Mouse (Mus musculus) stomach, embryonic 16.5 days (tissue): ENCODE data around the gene Spock2. TPM values are rescaled to one million over a fixed set of nuclear protein-coding genes. Genes with fewer than 3 reads are reported as not detected.

Experiments
- ATAC-seq: fragments of 200-750 bp; cut with Nextera tagmentation; 2 replicates; pipeline ENCODE4 v1.8.0; 2017; ENCODE audit warnings: moderate number of reproducible peaks, moderate TSS enrichment; ENCODE audit not compliant: insufficient read depth, low FRiP score
- H3K27ac ChIP-seq: fragments of 300-500 bp; sonication (generic); 2 replicates; pipeline ENCODE4 v1.5.1; 2014; ENCODE audit warnings: low read length
- H3K27me3 ChIP-seq: fragments of 300-500 bp; sonication (generic); 2 replicates; pipeline ENCODE4 v1.6.1; 2014; ENCODE audit warnings: low read length, control low read depth, mixed read lengths; ENCODE audit not compliant: control insufficient read depth, insufficient read depth
- H3K36me3 ChIP-seq: fragments of 300-500 bp; sonication (generic); 2 replicates; pipeline ENCODE4 v1.6.1; 2014; ENCODE audit warnings: low read length; ENCODE audit not compliant: control insufficient read depth, insufficient read depth
- H3K4me1 ChIP-seq: fragments of 300-500 bp; sonication (generic); 2 replicates; pipeline ENCODE4 v1.6.1; 2014; ENCODE audit warnings: low read length, control low read depth, mixed read lengths; ENCODE audit not compliant: control insufficient read depth, insufficient read depth
- H3K4me2 ChIP-seq: fragments of 300-500 bp; sonication (generic); 2 replicates; pipeline ENCODE4 v1.6.1; 2014; ENCODE audit warnings: low read depth, low read length, mixed read lengths
- H3K4me3 ChIP-seq: fragments of 300-500 bp; sonication (generic); replicated peaks from 2 replicates; pipeline ENCODE4 v1.5.1; 2014; ENCODE audit warnings: mild to moderate bottlenecking, low read length
- H3K9ac ChIP-seq: fragments of 300-500 bp; sonication (generic); 2 replicates; pipeline ENCODE4 v1.6.1; 2014; ENCODE audit warnings: low read length
- H3K9me3 ChIP-seq: fragments of 300-500 bp; sonication (generic); replicated peaks from 2 replicates; pipeline ENCODE4 v1.6.1; 2016; ENCODE audit warnings: low read length, control low read depth; ENCODE audit not compliant: control insufficient read depth
- WGBS: fragments of 180-500 bp; shearing (Covaris S2); extraction: QIAGEN DNeasy Blood & Tissue Kit; methylation state at CpG from one replicate; pipeline ENCODE4 v1.1.7; 2014; 5-methylcytosine and 5-hydroxymethylcytosine counted together
- polyA plus RNA-seq: library from polyadenylated mRNA; unstranded; fragments of >200 nt; fragmentation: Nextera tagmentation; extraction: Ambion mirVana; gene quantifications from 2 replicates; pipeline ENCODE4 v1.2.1, GENCODE M21; 2015

Spock2 gene
- 6.3 and 6.6 TPM in 2 replicates for polyA plus RNA-seq

DNA sequence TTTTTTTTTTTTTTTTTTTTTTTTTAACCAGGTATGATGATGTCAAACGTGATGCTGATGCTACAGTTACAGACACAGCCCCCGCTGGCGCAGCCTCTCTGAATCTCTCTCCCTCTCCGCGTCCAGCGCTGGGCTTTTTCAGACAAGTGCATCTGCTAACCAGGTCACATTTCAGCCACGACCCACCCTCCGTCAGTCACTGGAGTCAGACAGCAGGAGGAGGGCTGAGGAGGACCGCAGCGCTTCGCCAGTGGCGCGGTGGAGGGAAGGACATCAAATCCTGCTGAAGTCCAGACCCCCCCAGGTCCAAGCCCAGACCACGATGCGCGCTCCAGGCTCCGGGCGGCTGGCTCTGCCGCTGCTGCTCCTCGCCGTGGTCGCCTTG is at the start of gene Spock2:
TSS of gene Spock2 (plus strand) at position 74 of the 385 bp plus-strand sequence.
- Histone ChIP-seq H3K27ac (no peak within 1 kb of the TSS), H3K4me2 (peak within 1 kb of the TSS; percentile 99), H3K9ac (peak within 1 kb of the TSS; percentile 74), H3K4me3 (peak within 1 kb of the TSS; percentile 63), H3K9me3 (no peaks in the 10 kb centered on the region), H3K27me3 (peaks cover 10% of the 10 kb centered on the region; the same call in 1 of the 2 replicates), H3K36me3 (no peaks in the 10 kb centered on the region), H3K4me1 (peaks cover 13% of the 10 kb centered on the region)
- ATAC-seq: peak; percentile 24; the same call in 1 of the 2 replicates
- under 1% methylated on average over 22 of the region's 22 CpGs for WGBS

- peaks cover 4% of the 10 kb centered on the region; the same call in 1 of the 2 replicates for H3K36me3 ChIP-seq
- H3K27me3 ChIP-seq: no peaks in the 10 kb centered on the region
- no peak overlapping the region for H3K4me2 ChIP-seq
- H3K9me3 ChIP-seq: peaks cover 8% of the 10 kb centered on the region
- H3K4me1 ChIP-seq: no peaks in the 10 kb centered on the region
- no peak for ATAC-seq
- no peak overlapping the region for H3K9ac ChIP-seq
- H3K4me3 ChIP-seq: no peak overlapping the region
- no peak overlapping the region for H3K27ac ChIP-seq
- 86% methylated on average over 5 of the region's 5 CpGs for WGBS
Measured at GRCm38 (mm10) chr10:60062173-60062572, 43.8 kb upstream of the Spock2 start.

DNA sequence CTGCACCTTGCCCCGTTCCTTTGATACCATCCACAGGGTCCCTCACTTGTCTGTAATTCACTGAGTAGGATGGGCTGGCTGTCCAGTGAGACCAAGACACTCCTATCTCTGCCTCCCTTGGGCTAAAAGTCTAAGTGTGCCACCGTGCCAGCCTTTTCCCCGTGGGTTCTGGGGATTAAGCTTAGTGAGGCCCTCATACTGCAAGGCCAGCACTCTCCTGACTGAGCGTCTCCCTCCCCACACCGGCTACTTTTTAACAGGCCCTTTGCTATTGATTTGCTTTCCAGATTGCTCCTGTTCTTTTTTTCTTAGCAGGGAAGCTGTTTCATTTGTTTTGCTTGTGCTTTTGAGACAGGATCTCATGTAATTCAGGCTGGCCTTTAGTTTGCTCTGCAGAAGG is 43.1 kb upstream of the Spock2 start:
- no peak overlapping the region for H3K9ac ChIP-seq
- no peaks in the 10 kb centered on the region for H3K36me3 ChIP-seq
- no peaks in the 10 kb centered on the region for H3K4me1 ChIP-seq
- H3K4me3 ChIP-seq: no peak overlapping the region
- H3K9me3 ChIP-seq: peaks cover under 1% of the 10 kb centered on the region; the same call in 1 of the 2 replicates
- no peaks in the 10 kb centered on the region for H3K27me3 ChIP-seq
- 51% methylated on average over 5 of the region's 5 CpGs for WGBS
- no peak overlapping the region for H3K27ac ChIP-seq
- no peak for ATAC-seq
- H3K4me2 ChIP-seq: no peak overlapping the region

DNA sequence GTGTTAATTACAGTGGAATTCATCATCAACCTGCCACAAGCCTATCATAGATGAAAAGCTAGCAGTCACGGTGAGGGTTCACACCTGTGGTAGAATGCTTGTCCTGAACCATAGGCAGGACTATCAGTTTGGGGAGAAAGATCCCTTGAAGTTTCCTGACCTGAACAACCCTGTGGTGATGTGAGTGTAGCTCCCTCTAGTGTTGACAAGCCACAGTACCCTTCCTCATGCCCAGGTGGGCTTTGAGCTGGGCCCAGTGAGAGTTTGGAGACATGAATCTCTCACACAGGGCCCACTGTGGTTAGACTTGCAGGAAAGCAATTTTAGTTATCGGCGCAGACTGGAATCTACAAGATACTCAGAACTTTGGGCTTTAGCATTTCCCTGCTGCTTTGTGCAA is 39.5 kb upstream of the Spock2 start:
- no peak overlapping the region for H3K4me2 ChIP-seq
- H3K9me3 ChIP-seq: no peaks in the 10 kb centered on the region
- WGBS: 70% methylated on average over 3 of the region's 3 CpGs
- no peak overlapping the region for H3K4me3 ChIP-seq
- H3K27ac ChIP-seq: no peak overlapping the region
- H3K27me3 ChIP-seq: no peaks in the 10 kb centered on the region
- ATAC-seq: no peak
- H3K4me1 ChIP-seq: no peaks in the 10 kb centered on the region
- H3K36me3 ChIP-seq: no peaks in the 10 kb centered on the region
- no peak overlapping the region for H3K9ac ChIP-seq

DNA sequence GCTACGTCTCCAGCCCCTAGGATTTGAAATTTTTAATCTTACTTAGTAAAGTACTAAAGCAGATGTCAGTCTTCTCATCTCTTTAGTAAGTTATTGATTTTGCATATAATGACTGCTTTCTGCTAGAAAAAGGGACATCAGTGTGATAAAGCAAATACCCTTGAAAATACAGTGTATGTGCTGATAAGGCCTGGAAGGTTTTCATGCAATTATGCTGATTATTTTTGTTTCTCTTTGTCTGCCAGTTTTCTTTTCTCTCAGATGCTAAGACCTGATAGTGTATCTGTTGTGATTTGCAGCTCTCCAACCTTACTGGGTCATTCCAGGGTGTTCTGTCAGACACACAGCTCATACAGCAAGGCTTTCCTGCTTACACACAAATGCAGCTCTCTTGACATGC is 30.9 kb upstream of the Spock2 start:
- WGBS: 81% methylated on average over 1 of the region's 1 CpGs
- no peak for ATAC-seq
- no peak overlapping the region for H3K27ac ChIP-seq
- peaks cover 13% of the 10 kb centered on the region for H3K4me1 ChIP-seq
- no peaks in the 10 kb centered on the region for H3K9me3 ChIP-seq
- H3K36me3 ChIP-seq: no peaks in the 10 kb centered on the region
- H3K4me3 ChIP-seq: no peak overlapping the region
- no peak overlapping the region for H3K4me2 ChIP-seq
- no peak overlapping the region for H3K9ac ChIP-seq
- H3K27me3 ChIP-seq: no peaks in the 10 kb centered on the region

DNA sequence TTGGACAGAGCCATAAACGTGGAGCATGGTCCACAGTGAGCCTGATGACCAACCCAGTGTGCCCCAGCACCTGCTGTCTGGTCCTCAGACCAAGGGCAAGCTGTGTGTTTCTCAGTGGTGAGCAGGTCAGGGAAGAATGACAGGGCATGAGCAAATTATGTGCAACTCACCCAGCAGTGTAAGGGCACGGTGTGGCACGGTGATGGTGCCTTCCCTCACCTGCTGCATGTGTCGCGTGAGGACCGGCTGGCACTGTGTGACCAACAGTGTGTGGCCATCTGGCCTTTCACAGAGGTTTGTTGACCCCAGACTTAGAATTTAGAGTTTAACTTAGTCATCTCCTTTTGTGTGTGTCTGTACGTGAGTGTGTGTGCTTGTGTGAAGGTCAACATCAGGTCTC is 28.8 kb upstream of the Spock2 start:
- H3K4me1 ChIP-seq: peaks cover 33% of the 10 kb centered on the region
- WGBS: 91% methylated on average over 7 of the region's 7 CpGs
- H3K9me3 ChIP-seq: no peaks in the 10 kb centered on the region
- H3K4me3 ChIP-seq: no peak overlapping the region
- ATAC-seq: no peak
- no peak overlapping the region for H3K4me2 ChIP-seq
- no peaks in the 10 kb centered on the region for H3K27me3 ChIP-seq
- H3K27ac ChIP-seq: no peak overlapping the region
- H3K9ac ChIP-seq: no peak overlapping the region
- H3K36me3 ChIP-seq: no peaks in the 10 kb centered on the region

DNA sequence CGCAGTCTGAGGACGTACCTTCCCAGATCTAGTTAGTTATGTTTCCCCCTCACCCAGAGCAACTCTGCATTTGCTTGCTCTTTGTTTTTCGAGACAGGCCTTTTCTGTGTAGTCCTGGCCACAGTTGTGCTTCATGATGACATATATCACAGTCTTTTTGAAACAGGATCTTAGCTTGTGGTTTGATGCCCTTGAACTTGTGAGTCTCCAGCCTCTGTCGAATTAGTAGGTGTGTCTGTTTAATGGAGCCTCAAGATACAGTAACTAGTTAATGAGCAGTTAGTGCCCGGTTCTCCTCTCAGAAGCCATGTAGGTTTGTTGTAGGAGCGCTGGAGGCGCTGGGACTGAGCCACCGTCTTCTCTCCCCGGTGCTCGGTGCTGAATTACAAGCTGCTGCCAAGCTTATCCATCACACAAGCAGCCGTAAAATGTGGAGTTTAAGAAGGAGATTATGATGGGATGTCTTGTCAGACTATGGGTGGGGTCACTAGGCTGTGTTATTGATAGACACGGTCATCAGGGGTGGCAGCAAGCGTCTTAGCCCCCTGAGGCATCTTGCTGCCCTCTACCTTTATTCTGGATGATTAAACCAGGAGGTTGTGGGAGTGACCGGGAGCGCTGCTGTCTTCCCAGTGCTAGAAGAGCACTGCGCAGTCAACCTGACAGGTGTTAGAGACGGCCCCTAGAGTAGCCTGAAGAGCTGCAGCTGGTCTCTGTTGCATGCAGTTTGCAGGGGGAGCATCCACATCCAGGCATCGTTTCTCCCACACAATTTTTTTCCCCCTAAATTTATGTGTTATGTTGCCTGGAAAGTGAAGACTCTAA is 28.1 kb upstream of the Spock2 start:
- Histone ChIP-seq H3K4me3 (no peak overlapping the region), H3K9me3 (no peaks in the 10 kb centered on the region), H3K36me3 (no peaks in the 10 kb centered on the region), H3K27me3 (no peaks in the 10 kb centered on the region), H3K27ac (no peak overlapping the region), H3K4me2 (no peak overlapping the region), H3K9ac (no peak overlapping the region), H3K4me1 (peaks cover 34% of the 10 kb centered on the region)
- no peak for ATAC-seq
- WGBS: 45% methylated on average over 18 of the region's 18 CpGs

- no peak overlapping the region for H3K4me2 ChIP-seq
Measured at GRCm38 (mm10) chr10:60078561-60078917, 27.5 kb upstream of the Spock2 start.

DNA sequence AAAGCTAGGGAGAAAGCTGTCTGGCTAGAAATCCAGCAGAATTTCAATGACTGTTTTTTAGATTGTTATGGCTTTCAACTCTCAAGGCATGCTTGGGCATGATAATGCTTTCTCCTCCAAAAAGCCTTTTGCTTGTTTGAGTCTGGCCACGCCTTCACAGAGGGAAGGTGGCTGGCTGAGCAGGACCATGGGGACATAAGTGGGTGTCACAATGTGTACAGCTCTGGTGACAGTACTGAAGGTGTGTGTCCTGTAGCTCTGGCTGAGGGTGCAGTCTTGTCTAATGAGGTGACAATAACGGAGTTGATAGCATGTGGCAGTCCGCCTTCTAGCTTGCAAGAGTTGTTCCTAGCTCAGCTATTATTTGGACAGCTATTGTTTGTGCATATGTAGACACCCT is 25.8 kb upstream of the Spock2 start:
- 68% methylated on average over 3 of the region's 3 CpGs for WGBS
- Histone ChIP-seq H3K36me3 (no peaks in the 10 kb centered on the region), H3K4me1 (peaks cover 34% of the 10 kb centered on the region), H3K4me2 (no peak overlapping the region), H3K4me3 (no peak overlapping the region), H3K27me3 (no peaks in the 10 kb centered on the region), H3K9ac (no peak overlapping the region), H3K27ac (peak overlapping the region; percentile 35; the same call in 1 of the 2 replicates), H3K9me3 (no peaks in the 10 kb centered on the region)
- ATAC-seq: no peak

More at GRCm38 (mm10) chr10:60078561-60078917, 27.5 kb upstream of the Spock2 start:
- H3K9ac ChIP-seq: no peak overlapping the region
- WGBS: 48% methylated on average over 5 of the region's 5 CpGs
- H3K27me3 ChIP-seq: no peaks in the 10 kb centered on the region
- H3K36me3 ChIP-seq: no peaks in the 10 kb centered on the region
- H3K4me3 ChIP-seq: no peak overlapping the region
- no peak overlapping the region for H3K27ac ChIP-seq
- no peaks in the 10 kb centered on the region for H3K9me3 ChIP-seq
- 0 out of 2 replicates have a peak, but pooled peaks have one; percentile 4 for ATAC-seq
- H3K4me1 ChIP-seq: peaks cover 34% of the 10 kb centered on the region
